Mouse (Mus musculus): ENCODE data around the gene Gphb5. TPM values are rescaled to one million over a fixed set of nuclear protein-coding genes. Genes with fewer than 3 reads are reported as not detected.
"Not testable (repeated sequence)": the region's sequence is repeated elsewhere in the genome, so short reads cannot be mapped to it uniquely, and the experiment has no call there.

Gphb5 gene
- polyA plus RNA-seq, 1 experiment from 2014 or later, result not detected

DNA sequence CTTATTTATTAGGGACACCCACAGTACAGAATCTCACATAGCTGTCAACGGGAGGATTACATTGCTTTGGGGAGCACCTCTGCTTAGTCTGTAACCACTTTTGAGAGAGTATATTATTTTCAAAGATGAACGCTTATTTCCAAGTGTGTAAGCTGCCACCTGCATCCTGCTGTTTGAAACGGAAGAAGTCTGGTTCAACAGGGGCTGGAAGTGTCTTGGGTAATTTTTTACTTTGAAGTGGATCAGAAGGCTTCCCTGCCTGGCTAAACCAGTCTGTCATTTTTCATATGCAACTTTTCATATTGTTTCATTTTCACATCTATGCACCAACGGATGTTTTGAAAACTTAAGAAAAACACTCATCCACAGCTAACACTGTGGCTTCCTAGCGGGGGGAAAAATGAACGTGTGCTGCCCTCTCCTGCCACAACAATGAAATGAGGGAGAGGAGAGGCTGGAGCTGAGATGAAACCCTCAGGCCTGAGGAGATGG is 32.9 kb upstream of the Gphb5 start:
- H3K9ac ChIP-seq (ENCODE audit: low read depth, low read length), result no peak overlapping the region
- no peaks in the 10 kb centered on the region for H3K4me1 ChIP-seq (ENCODE audit: control insufficient read depth, low read depth, low read length)
- no peak overlapping the region for H3K4me3 ChIP-seq (ENCODE audit: low read depth, low read length)
- no peak overlapping the region for H3K27ac ChIP-seq (ENCODE audit: low read length)
- 44% methylated on average over 6 of the region's 6 CpGs for WGBS (ENCODE audit: insufficient replicate concordance)
- no peak for ATAC-seq (ENCODE audit: low read depth)
- no peaks in the 10 kb centered on the region for H3K27me3 ChIP-seq (ENCODE audit: control insufficient read depth, insufficient read depth, low read depth, low read length)
- no peaks in the 10 kb centered on the region for H3K9me3 ChIP-seq (replicated peaks; ENCODE audit: control insufficient read depth, low read length)
- H3K36me3 ChIP-seq (ENCODE audit: control insufficient read depth, insufficient read depth), result peaks cover 9% of the 10 kb centered on the region
- no peak overlapping the region for H3K4me2 ChIP-seq (ENCODE audit: low read depth, low read length)

DNA sequence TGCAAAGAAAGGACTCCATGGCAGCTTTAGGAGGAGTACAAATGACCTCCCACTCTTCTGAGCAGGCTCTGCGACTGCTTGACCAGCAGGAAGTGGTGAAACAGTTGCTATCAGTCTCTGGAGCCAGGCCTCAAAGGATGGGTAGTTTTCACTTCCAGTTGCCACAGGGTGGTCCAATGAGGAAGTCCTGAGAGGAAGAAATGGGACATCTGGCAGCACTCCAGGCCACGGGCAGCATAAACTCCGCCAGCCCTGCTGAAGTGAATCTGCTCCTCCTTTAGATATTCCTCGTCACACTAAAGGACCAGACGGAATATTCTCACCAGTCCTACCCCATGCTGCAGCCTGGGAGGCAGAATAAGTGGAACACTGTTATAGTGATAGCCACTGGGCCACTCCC is 32.3 kb upstream of the Gphb5 start:
- peaks cover 9% of the 10 kb centered on the region for H3K36me3 ChIP-seq (ENCODE audit: control insufficient read depth, insufficient read depth)
- H3K27ac ChIP-seq (ENCODE audit: low read length), result no peak overlapping the region
- H3K27me3 ChIP-seq (ENCODE audit: control insufficient read depth, insufficient read depth, low read depth, low read length), result no peaks in the 10 kb centered on the region
- H3K4me2 ChIP-seq (ENCODE audit: low read depth, low read length), result no peak overlapping the region
- H3K9me3 ChIP-seq (replicated peaks; ENCODE audit: control insufficient read depth, low read length), result no peaks in the 10 kb centered on the region
- no peak overlapping the region for H3K9ac ChIP-seq (ENCODE audit: low read depth, low read length)
- no peak overlapping the region for H3K4me3 ChIP-seq (ENCODE audit: low read depth, low read length)
- no peak for ATAC-seq (ENCODE audit: low read depth)
- H3K4me1 ChIP-seq (ENCODE audit: control insufficient read depth, low read depth, low read length), result no peaks in the 10 kb centered on the region
- WGBS (ENCODE audit: insufficient replicate concordance), result 56% methylated on average over 5 of the region's 5 CpGs

DNA sequence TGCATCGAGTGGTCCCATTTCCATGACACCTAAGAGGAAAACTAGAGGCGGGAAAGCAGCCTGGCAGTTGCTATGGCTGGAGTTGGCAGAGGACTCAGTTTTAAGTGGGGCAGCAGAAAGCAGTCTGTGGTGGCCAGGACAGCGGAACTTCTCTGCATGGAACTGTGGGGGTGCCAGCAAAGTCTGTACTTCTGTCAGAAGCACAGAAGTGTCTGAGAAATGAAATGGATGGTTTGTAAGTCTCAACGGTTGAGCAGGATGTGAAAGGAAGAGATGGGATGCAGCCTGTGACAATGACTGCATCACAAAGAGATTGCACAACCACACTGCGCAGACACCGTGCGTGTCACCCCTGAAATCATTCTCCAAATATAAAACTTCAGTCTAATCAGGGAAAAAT is 29.7 kb upstream of the Gphb5 start:
- Histone ChIP-seq H3K27me3 (ENCODE audit: control insufficient read depth, insufficient read depth, low read depth, low read length) (no peaks in the 10 kb centered on the region), H3K4me3 (ENCODE audit: low read depth, low read length) (no peak overlapping the region), H3K36me3 (ENCODE audit: control insufficient read depth, insufficient read depth) (no peaks in the 10 kb centered on the region; the same call in 1 of the 2 replicates), H3K27ac (ENCODE audit: low read length) (no peak overlapping the region), H3K4me2 (ENCODE audit: low read depth, low read length) (no peak overlapping the region), H3K9me3 (replicated peaks; ENCODE audit: control insufficient read depth, low read length) (no peaks in the 10 kb centered on the region), H3K9ac (ENCODE audit: low read depth, low read length) (no peak overlapping the region), H3K4me1 (ENCODE audit: control insufficient read depth, low read depth, low read length) (no peaks in the 10 kb centered on the region)
- ATAC-seq (ENCODE audit: low read depth), result no peak
- whole genome bisulfite sequencing (ENCODE audit: insufficient replicate concordance), result 65% methylated on average over 7 of the region's 7 CpGs

DNA sequence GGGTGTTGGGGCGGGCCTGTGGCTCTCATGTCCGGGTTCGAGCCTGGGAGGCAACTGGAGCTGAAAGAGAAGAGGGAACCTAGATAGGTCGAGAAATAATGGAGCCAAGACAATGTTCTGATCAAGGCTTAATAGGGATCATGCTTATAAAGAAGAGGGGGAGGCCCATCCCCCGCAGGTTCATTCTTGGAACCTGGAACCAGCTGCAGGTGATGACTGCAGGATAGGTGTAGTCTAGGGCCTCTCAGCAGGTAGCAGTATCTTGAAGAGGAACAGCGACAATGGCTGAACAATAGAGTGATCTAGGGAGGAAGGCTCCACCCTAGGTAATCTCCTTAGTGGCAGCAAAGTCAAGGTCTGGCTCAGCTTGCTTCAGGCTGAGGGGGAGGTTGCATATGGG is 15.8 kb upstream of the Gphb5 start:
- not testable (repeated sequence) for ATAC-seq (ENCODE audit: low read depth); H3K27ac ChIP-seq (ENCODE audit: low read length); H3K4me1 ChIP-seq (ENCODE audit: control insufficient read depth, low read depth, low read length); H3K36me3 ChIP-seq (ENCODE audit: control insufficient read depth, insufficient read depth); H3K9me3 ChIP-seq (replicated peaks; ENCODE audit: control insufficient read depth, low read length); H3K9ac ChIP-seq (ENCODE audit: low read depth, low read length); H3K4me2 ChIP-seq (ENCODE audit: low read depth, low read length); H3K27me3 ChIP-seq (ENCODE audit: control insufficient read depth, insufficient read depth, low read depth, low read length); H3K4me3 ChIP-seq (ENCODE audit: low read depth, low read length)
- WGBS (ENCODE audit: insufficient replicate concordance), result 57% methylated on average over 6 of the region's 6 CpGs

DNA sequence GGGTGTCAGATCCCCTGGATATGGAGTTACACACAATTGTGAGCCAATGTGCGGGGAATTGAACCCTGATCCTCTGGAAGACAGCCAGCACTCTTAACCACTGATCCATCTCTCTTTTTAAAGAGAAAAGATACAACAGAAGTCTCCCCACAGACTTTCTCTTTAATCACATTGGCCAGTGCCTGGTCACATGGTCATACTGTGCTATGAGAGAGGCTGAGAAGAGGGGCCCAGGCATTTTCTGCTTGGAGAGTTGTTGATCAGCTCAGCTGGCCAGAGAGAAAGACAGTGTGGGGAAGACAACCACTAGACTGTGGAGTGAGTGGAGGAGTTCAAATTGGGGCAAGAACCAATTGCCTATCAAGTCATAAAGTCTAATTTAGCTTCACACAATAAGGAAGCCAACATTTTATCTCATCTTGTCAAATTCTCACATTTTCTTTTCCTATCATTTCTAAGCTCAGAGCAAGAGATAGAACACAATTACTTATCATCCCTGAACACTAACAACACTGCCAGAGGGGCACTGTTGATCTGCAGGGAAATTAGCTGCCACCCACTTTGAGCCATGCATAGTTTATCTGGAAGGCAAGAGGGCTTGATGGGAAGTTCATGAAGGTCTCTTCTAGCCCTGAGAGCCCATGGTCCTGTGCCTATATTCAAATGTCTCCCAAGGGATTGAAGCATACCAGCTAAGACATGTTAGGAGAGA is 13.3 kb upstream of the Gphb5 start:
- ATAC-seq (ENCODE audit: low read depth), result peak; percentile 32; the same call in 1 of the 2 replicates
- no peak overlapping the region for H3K27ac ChIP-seq (ENCODE audit: low read length)
- H3K36me3 ChIP-seq (ENCODE audit: control insufficient read depth, insufficient read depth), result no peaks in the 10 kb centered on the region
- no peaks in the 10 kb centered on the region for H3K9me3 ChIP-seq (replicated peaks; ENCODE audit: control insufficient read depth, low read length)
- H3K4me1 ChIP-seq (ENCODE audit: control insufficient read depth, low read depth, low read length), result no peaks in the 10 kb centered on the region
- no peak overlapping the region for H3K9ac ChIP-seq (ENCODE audit: low read depth, low read length)
- no peak overlapping the region for H3K4me3 ChIP-seq (ENCODE audit: low read depth, low read length)
- whole genome bisulfite sequencing (ENCODE audit: insufficient replicate concordance), result 56% methylated on average over 1 of the region's 1 CpGs
- no peak overlapping the region for H3K4me2 ChIP-seq (ENCODE audit: low read depth, low read length)
- no peaks in the 10 kb centered on the region for H3K27me3 ChIP-seq (ENCODE audit: control insufficient read depth, insufficient read depth, low read depth, low read length)

DNA sequence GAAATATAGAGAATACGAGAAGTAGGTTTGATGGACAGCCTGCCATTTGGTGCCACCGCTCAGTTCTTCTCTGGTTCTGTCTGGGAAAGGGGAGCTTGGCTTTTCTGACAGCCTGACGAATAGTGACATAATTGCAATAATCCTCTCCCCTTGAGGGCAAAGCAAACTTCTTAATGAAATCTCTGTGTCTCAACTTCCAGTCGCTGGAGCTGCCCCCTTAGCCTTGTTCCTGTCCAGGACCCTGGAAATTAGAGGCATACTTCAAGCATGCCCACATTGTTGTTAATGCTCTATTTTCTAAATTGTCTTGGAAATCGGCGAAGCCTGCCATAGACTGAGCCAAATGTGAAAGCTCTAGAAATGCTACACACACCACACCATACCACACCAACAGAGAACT is 12.1 kb upstream of the Gphb5 start:
- 75% methylated on average over 6 of the region's 6 CpGs for WGBS (ENCODE audit: insufficient replicate concordance)
- ATAC-seq (ENCODE audit: low read depth), result no peak
- H3K9me3 ChIP-seq (replicated peaks; ENCODE audit: control insufficient read depth, low read length), result no peaks in the 10 kb centered on the region
- no peak overlapping the region for H3K4me2 ChIP-seq (ENCODE audit: low read depth, low read length)
- H3K4me1 ChIP-seq (ENCODE audit: control insufficient read depth, low read depth, low read length), result no peaks in the 10 kb centered on the region
- no peak overlapping the region for H3K4me3 ChIP-seq (ENCODE audit: low read depth, low read length)
- H3K9ac ChIP-seq (ENCODE audit: low read depth, low read length), result no peak overlapping the region
- H3K36me3 ChIP-seq (ENCODE audit: control insufficient read depth, insufficient read depth), result no peaks in the 10 kb centered on the region
- no peaks in the 10 kb centered on the region for H3K27me3 ChIP-seq (ENCODE audit: control insufficient read depth, insufficient read depth, low read depth, low read length)
- H3K27ac ChIP-seq (ENCODE audit: low read length), result no peak overlapping the region

DNA sequence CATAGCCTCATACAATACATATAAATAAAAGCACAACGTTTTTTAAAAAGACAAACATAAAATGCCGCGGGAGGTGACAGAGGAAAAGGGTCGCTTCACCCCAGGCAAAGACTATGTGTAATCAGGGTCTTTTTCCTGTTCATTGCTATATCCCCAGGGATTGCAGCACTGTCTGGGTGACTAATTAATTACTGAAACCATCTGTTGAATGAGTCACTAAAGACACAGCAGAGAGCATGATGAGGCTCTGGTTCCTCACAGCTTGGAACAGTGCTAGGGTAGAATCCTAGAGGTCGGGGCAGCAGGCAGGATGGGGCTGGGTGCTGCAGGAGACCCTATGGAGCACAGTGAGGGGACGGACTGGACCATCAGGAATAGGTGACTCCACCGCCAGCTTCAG is 9.3 kb upstream of the Gphb5 start:
- Histone ChIP-seq H3K4me3 (ENCODE audit: low read depth, low read length) (no peak overlapping the region), H3K9ac (ENCODE audit: low read depth, low read length) (no peak overlapping the region), H3K4me1 (ENCODE audit: control insufficient read depth, low read depth, low read length) (no peaks in the 10 kb centered on the region), H3K4me2 (ENCODE audit: low read depth, low read length) (no peak overlapping the region), H3K27me3 (ENCODE audit: control insufficient read depth, insufficient read depth, low read depth, low read length) (no peaks in the 10 kb centered on the region), H3K9me3 (replicated peaks; ENCODE audit: control insufficient read depth, low read length) (no peaks in the 10 kb centered on the region), H3K36me3 (ENCODE audit: control insufficient read depth, insufficient read depth) (no peaks in the 10 kb centered on the region), H3K27ac (ENCODE audit: low read length) (no peak overlapping the region)
- WGBS (ENCODE audit: insufficient replicate concordance), result 65% methylated on average over 7 of the region's 7 CpGs
- ATAC-seq (ENCODE audit: low read depth), result no peak

DNA sequence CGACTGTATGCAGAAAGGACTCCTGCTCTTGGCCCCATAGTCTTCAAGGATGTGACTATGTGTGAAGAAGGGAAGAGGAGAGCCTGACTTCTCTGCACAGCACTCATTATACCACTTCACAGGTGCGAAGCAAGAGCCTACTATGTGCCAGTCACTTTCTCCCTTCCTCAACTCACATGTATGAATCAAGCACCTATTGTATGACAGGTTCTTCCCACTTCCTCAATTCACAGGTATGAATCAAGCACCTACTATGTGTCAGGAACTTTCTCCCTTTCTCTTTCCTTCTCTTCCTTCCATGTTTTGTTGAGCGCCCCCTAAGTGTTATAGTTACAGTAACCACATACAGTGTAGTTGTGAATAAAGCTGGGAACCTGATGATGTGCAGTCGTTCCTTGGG is 8.2 kb upstream of the Gphb5 start:
- Histone ChIP-seq H3K9me3 (replicated peaks; ENCODE audit: control insufficient read depth, low read length) (no peaks in the 10 kb centered on the region), H3K27me3 (ENCODE audit: control insufficient read depth, insufficient read depth, low read depth, low read length) (no peaks in the 10 kb centered on the region), H3K9ac (ENCODE audit: low read depth, low read length) (no peak overlapping the region), H3K4me3 (ENCODE audit: low read depth, low read length) (no peak overlapping the region), H3K4me1 (ENCODE audit: control insufficient read depth, low read depth, low read length) (no peaks in the 10 kb centered on the region), H3K4me2 (ENCODE audit: low read depth, low read length) (no peak overlapping the region), H3K27ac (ENCODE audit: low read length) (no peak overlapping the region), H3K36me3 (ENCODE audit: control insufficient read depth, insufficient read depth) (no peaks in the 10 kb centered on the region)
- 57% methylated on average over 4 of the region's 4 CpGs for WGBS (ENCODE audit: insufficient replicate concordance)
- ATAC-seq (ENCODE audit: low read depth), result no peak

DNA sequence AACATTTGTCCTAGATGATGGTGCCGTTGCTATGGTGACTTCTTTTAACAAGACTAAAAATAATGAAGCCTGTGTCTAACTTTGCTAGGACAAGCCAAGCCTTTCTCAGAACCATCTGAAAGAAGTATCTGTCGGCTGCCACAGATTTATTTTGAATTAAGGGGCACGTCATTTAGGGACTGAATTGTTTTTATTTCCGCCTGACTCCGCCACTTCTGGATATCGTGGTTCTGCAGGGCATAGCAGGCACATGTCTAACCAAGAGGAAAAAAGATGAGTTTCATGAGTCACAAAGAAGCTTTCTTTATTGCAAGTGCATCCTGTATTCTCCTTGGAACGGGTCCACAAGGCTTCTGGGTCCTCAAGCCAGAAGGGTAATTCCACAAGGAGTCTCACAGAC is 7.8 kb upstream of the Gphb5 start:
- no peak overlapping the region for H3K27ac ChIP-seq (ENCODE audit: low read length)
- H3K9me3 ChIP-seq (replicated peaks; ENCODE audit: control insufficient read depth, low read length), result no peaks in the 10 kb centered on the region
- ATAC-seq (ENCODE audit: low read depth), result no peak
- no peaks in the 10 kb centered on the region for H3K36me3 ChIP-seq (ENCODE audit: control insufficient read depth, insufficient read depth)
- H3K9ac ChIP-seq (ENCODE audit: low read depth, low read length), result no peak overlapping the region
- WGBS (ENCODE audit: insufficient replicate concordance), result 64% methylated on average over 7 of the region's 7 CpGs
- H3K27me3 ChIP-seq (ENCODE audit: control insufficient read depth, insufficient read depth, low read depth, low read length), result no peaks in the 10 kb centered on the region
- no peak overlapping the region for H3K4me2 ChIP-seq (ENCODE audit: low read depth, low read length)
- no peaks in the 10 kb centered on the region for H3K4me1 ChIP-seq (ENCODE audit: control insufficient read depth, low read depth, low read length)
- H3K4me3 ChIP-seq (ENCODE audit: low read depth, low read length), result no peak overlapping the region

Measured in liver, embryonic 16.5 days (tissue).